Mouse (Mus musculus) thymus, postnatal 14 days (tissue): ENCODE results near the gene Notum.

Experiments
- DNase-seq: peaks from one replicate; pipeline ENCODE4 v3.0.0; 2021

The Notum gene

DNA sequence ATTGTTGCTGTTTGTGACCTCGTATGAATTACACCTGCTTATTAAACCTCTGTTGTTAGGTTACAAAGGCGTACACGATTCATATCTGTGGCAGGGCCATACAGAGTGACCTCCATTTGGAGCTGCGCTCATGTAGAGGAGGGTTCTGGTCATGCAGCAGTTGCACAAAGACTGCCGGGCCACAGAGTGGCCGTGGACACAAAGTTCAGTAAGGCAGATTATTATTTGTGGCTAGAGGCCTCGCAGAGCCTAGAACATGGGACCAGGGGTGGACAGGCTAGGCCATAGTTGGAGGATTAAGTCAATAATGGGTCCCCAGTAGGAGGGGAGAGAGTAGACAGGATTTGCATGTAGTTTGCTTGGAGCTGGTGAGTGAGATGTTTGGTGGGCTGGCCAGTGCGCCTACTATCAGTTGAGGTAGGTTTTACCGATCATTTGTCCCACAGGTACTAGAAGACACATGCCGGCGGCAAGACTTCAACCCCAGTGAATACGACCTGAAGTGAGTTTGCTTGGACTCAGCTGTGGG, 12.7 kb upstream of the Notum start:
- no peak for DNase-seq

- DNase-seq: peak; percentile 98
These were observed 12.0 kb upstream of the Notum start, which contains the start of gene Aspscr1 for GRCm38 (mm10) chr11:120672687-120673593. Gene Aspscr1, plus strand, starts transcription at chr11:120672973.

DNA sequence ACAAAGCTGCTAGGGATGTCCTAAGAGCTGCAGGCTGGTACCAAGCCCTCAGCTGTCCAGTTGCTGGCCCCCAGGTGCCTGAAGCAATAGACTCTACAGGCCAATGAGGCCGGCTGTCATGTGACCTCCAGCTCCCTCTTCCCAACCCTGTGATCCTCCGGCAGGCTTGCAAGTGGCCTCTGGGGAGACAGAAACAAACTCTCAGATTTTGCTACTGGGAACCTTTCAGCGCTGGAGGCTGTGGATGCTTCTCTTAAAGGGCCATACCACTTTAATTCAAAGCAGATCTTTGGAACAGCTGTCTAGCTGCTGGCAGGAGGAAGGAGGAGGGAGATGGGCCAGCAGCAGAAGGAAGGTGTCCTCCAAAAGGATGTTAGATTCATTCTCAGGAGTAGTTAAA, 5.6 kb upstream of the Notum start:
- DNase-seq: no peak

DNA sequence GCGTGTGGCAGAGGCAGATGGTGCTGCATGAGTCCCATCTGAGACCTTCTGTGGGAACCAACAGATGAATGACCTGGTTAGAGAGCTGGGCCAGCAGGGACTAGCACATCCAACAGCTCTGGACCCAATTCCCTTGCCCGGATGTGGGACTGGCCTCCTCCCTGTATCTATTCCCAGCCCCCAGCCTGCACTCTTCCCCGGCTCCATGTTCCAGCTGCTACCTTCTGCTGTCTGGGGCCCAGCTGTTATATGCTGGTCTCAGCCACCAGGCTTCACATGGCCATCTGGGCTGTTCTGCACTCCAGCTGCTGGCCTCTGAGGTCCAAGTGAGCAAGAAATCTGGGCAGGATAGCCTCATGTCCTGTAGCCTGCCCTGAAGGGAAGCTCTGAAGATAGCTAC, 4.4 kb upstream of the Notum start:
- DNase-seq: no peak

DNA sequence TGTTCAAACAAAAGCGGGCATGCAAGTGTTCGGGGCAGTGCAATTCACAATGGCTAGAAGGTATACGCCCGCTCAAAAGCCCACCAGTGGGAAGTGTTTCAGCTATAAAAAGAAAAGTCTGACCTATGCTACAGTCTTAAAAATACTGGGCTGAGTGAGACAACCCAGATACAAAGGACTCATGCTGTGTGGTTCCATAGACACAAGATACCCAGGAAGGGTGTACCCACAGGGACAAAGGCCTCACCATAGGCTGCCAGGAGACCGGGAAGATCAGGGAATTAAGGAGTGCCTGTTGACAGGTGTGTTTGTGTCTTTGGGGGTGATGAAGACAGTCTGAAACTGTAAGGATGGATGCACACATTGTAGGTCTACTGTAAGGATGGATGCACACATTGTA, 2.7 kb upstream of the Notum start:
- DNase-seq: no peak

GRCm38 (mm10) chr11:120662759-120663158, 1.8 kb upstream of the Notum start:
- no peak for DNase-seq

DNA sequence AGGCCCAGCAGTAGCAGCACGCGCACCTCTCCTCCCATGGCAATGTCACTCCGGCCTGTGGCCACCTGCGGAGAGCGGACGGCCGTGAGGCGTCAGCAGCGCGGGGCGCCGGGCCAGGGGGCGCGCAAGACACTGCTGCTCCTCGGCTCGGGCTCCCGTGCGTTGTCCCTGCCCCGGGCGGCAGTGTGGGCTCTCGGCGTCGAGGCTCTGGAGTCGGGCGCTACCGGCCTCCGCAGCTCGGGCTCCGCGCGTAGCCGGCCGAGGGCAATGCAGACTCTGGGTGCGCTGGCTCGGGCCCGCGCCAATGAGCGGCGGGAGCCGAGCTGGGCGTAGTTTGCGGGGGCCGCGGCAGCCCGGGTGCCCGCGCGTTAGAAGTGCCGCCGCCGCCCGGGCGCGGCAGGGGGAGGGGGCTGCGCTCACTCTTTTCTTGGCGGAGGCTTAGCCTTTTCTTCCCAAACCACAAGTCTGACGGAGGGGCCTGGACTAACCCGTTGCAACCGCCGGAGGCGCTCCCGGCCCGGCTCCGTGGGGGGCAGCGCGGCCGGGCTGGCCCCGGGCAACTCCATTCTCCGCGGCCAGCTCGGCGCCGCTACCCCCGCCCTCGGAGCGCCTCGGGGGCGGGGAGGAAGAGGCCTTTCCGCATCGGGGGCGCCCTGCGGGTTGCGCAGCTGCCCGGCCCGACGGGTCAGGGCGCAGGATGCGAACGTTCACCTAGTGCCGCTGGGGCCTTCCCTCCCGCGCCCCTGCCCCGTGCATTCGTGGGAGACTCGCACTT, 487 bp downstream of the Notum start:
- peak; percentile 25 for DNase-seq

- DNase-seq: peak; percentile 6
These were observed 1.3 kb downstream of the Notum start for GRCm38 (mm10) chr11:120659509-120660300.

DNA sequence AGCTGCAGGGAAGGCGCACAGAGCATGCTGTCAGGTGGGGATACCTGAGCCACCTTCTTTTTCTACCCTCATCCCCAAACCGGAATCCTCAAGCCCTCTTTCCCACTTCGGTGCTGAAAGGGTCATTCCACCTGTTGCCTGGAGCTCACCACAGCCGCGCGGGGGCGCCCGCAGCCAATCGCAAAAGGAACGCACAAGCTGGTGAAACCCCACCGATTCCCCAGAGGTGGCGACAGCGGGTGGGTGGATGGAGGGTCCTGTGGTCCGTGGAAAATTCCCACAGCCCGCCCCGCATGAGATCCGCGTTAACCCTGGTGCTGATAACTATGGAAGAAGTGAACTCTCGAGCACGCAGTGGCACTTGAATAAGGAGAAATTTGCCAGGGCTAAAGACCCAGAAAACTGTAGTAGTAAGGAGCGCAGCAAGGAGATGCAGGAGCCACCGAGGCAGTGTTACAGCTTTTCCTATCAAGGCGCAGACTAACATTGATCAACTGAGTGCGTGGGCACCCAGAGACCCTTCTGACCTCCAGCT, 2.0 kb downstream of the Notum start:
- DNase-seq: peak; percentile 89

- no peak for DNase-seq
These were observed 3.7 kb downstream of the Notum start for GRCm38 (mm10) chr11:120657301-120657700.

- DNase-seq: no peak
These were observed 6.2 kb downstream of the Notum start for GRCm38 (mm10) chr11:120654741-120655140.

DNA sequence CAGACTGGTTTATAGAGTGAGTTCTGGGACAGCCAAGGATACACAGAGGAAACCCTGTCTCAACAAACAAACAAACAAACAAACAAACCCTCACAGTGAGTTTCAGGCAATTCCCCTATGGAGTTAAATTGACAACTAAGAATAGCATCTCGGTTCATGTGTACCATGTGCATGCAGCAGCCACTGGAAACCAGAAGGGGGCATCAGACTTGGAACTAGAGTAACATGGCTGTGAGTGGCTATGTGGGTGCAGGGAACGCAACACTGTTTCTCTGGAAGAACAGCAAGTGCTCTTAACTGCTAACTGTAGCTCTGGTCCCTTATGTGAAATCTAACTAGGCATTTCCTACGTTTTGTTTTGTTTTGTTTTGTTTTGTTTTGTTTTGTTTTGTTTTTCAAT, 9.1 kb downstream of the Notum start:
- no peak for DNase-seq

DNA sequence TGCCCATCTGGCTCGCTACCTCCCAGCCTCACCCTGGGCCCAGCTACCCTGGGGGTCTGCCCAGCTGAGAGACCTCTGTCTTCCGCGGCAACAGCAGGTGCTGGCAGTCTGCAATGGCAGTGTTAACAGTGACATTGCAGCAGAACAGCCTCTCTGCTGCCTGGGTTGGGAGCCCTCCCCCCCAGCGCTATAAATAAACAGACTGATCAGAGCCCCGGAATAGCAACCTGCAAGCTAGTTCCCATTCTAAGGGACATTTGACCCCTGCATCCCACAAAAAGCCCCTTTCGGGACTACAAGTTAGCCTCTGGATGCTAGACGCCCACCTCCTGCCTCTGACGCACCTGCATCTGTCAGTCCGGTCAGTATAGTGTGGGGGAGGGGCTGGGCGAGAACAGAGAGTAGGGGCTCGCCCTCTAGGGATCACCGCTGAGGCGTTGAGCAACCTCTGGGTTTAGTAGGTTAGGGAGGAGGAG, 12.9 kb downstream of the Notum start, which contains the start of gene Myadml2:
Gene Myadml2 (minus strand): TSS at position 158 of the 476 bp plus-strand sequence.
- DNase-seq: peak; percentile 65

GRCm38 (mm10) chr11:120647047-120647830, 13.7 kb downstream of the Notum start:
- DNase-seq: peak; percentile 13

GRCm38 (mm10) chr11:120643601-120643987, 17.4 kb downstream of the Notum start, which contains the start of gene Pycr1:
Gene Pycr1, minus strand, starts transcription at chr11:120643769.
- DNase-seq: peak; percentile 96

- DNase-seq: peak; percentile 48
These were observed 17.9 kb downstream of the Notum start for GRCm38 (mm10) chr11:120642939-120643600.

DNA sequence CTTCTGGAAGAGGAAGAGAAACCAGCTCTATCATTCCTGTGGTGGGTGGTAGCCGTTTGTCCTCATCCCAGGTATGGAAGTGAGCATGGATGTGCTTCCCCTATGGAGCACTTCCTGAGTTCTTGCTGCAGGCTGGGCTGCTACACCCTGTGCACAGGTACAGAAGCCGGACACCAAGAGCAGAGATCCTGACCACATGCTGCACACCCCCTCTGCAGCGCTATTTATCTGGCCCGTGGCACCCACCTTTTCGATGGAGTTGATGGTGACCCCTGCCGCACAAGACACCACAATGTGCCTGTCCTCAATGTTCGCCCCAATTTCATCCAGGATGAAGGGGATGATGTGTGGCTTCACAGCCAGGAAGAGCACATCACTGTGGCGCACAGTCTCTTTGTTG, 19.1 kb downstream of the Notum start:
- no peak for DNase-seq

- no peak for DNase-seq
These were observed 19.7 kb downstream of the Notum start for GRCm38 (mm10) chr11:120641255-120641654.

DNA sequence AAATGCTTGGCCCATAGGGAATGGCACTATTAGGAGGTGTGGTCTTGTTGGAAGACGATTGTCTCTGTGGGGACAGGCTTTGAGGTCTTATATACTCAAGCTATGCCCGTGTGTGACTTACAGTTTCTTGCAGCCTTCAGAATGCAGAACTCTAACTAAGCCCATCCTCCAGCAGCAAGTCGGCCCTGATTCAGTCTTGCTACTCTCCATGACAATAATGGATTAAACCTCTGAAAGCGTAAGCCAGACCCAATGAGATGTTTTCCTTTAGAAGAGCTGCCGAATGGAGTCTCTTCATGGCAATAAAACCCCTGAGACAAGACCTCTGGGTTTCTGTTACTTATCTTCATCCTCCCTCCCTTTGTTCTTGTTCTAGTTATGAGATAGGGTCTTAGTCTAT, 26.2 kb downstream of the Notum start:
- DNase-seq: no peak

DNA sequence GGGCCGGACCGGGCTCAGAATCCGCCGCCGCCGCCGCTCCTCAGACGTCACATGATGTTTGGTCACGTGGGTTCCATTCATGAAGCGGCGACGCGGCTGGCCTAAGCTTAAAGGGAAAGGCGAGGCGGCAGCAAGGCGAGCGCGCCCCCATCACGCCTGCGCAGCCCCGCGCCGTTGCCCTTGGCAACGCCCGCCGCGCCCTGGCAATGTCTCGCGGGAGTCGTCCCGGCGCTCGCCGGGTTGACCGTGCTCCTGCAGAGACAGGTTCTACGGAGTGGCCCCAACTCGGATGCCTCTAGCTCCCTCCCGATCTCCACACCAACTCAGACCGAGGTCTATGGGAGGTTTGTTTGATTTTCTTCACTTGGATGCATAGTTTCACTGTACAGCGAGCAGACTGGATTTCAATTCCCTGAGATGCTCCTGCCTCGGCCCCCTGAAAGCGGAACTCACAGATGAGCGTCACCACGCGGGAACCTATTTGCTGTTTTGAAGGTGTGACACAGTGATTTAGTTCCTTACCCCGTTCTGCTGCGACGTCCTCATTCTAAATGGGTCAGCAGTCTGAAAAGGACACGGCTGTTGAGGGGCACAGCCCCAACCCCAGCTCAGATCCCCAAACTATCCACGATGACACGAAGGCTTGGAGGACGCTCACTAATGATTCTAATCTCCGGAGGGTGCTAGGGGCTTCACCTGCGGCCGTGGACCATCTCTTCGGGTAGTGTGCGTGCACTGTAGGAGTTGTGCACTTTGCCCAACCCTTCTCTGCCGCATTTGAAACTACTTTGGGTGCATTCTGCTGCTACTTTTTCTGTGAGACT, 27.2 kb downstream of the Notum start, which contains the start of gene Mafg:
Gene Mafg (minus strand): TSS at position 81 of the 824 bp plus-strand sequence.
- peak; percentile 91 for DNase-seq
